Mouse (Mus musculus) small intestine, adult 2 months (tissue): ENCODE data around the gene Slc7a5.

Experiments used
- CTCF ChIP-seq: fragments of 200-500 bp; IDR thresholded peaks from 2 replicates; pipeline ENCODE4 v1.5.1; 2012; ENCODE audit warnings: low read depth, mild to moderate bottlenecking, control low read depth, inconsistent platforms, low read length, moderate library complexity, mixed read lengths; ENCODE audit not compliant: insufficient replicate concordance, insufficient read length; ENCODE audit errors: extremely low read depth
- POLR2A ChIP-seq: fragments of 200-500 bp; IDR thresholded peaks from 2 replicates; pipeline ENCODE4 v1.6.1; 2012; ENCODE audit warnings: low read depth, mild to moderate bottlenecking, control low read depth, inconsistent platforms, low read length, moderate library complexity

DNA sequence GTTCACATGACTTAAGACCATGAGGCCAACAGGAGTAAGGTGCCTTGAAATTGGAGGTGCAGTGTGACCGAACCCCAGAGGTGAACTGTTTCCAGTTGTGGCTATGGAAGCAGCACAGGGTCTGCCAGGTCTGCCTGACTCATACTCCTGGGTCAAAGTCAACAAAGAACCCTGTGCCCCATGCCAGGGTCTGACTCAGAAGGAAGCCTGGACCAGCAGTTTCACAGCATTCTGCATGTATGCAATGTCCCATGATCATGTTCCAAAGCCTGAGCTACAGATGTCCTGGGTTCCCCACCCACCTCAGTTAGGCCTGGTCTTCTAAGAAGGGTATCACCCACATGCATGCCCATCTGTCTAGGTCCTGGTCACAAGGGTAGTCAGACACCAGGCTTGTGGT lies 18.2 kb downstream of the Slc7a5 start:
- TF ChIP-seq POLR2A, result no peak
- TF ChIP-seq CTCF, result no peak
